Mouse (Mus musculus): ENCODE results near the gene Fanca.
"Not testable (repeated sequence)": the region's sequence is repeated elsewhere in the genome, so short reads cannot be mapped to it uniquely, and the experiment has no call there.

Gene Fanca

GRCm38 (mm10) chr8:123233300-123233699, 85.1 kb downstream of the Fanca start:
- in situ Hi-C loops (cut with MboI): no loop called here

GRCm38 (mm10) chr8:123232553-123232952, 85.8 kb downstream of the Fanca start:
- in situ Hi-C loops (cut with MboI): no loop called here

- in situ Hi-C loops (cut with MboI): no loop called here
Measured at GRCm38 (mm10) chr8:123231742-123232141, 86.6 kb downstream of the Fanca start.

- in situ Hi-C loops (cut with MboI): not testable (repeated sequence)
Measured at GRCm38 (mm10) chr8:123230326-123230725, 88.0 kb downstream of the Fanca start.

GRCm38 (mm10) chr8:123228416-123228815, 90.0 kb downstream of the Fanca start:
- in situ Hi-C loops (cut with MboI): no loop called here

DNA sequence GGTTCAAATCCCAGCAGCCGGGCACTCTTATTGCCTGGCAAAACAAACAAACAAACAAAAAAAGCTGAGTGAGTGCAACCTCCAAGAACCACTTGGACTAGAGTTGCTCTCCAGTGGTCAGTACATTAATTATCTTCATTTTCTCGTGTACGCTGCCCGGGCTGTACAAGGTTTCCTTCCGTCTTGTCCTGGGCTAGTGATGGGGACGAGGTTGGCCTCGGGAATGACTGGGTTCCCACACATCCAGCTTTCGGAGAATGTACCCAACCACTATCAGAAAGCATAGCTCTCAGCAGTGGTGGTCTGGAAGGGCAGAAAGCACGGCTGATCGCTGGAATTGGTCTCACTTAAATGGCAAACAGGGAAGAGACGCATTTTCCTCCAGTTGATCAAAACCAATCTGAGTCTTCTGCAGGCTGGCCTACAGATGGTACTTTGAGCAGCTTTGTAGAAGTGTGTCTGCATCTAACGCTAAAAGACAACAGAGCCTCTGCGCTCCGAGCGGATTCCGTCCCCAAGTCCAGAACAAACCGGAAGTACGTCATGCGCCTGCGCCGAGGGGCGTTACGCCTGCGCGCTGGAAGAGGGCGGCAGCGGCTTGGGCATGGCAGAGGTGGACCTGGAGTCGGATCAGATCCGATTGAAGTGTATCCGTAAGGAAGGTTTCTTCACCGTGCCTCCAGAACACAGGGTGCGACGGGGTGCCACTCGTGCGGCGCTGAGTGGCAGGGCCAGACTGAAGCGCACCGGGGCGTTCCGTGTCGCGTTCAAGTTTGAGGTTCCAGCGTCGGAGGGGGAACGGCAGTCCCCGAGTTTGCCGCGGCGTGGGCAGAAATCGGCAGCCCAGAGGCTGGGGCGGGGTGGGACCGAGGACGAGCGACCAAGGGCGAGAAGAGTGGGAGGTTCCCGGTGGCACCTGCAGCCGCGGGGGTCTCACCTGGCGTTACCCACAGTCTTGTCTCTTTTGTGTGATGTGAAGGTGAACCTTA, 93.8 kb downstream of the Fanca start, which contains the start of gene Cdk10:
Cdk10 (plus strand) TSS at position 565 of the 989 bp plus-strand sequence.
- in situ Hi-C loops (cut with MboI): no loop called here

GRCm38 (mm10) chr8:123220917-123221316, 97.5 kb downstream of the Fanca start:
- in situ Hi-C loops (cut with MboI): no loop called here
